Mouse (Mus musculus) gastrocnemius, postnatal 4 days (tissue): ENCODE results near the gene Asgr1. TPM values are rescaled to one million over a fixed set of nuclear protein-coding genes. Genes with fewer than 3 reads are reported as not detected.

ENCODE experiments used
- microRNA-seq: library from miRNA; unstranded; fragments of <30 nt; microRNA quantifications from one replicate; pipeline ENCODE4 v1.2.0, GENCODE M21; 2021
- total RNA-seq, 2 experiments: library from RNA; stranded (reverse); gene quantifications; 2 replicates each; pipeline ENCODE4 v1.2.3; 2021

The Asgr1 gene
- total RNA-seq, 2 experiments from 2014 or later = 0.62 TPM; not detected in 1

Small RNA genes within 50 kb of the gene (microRNA-seq; reads per million reads assigned to microRNA genes)
- gene Mir324 = 1,177 reads per million, percentile 77 among the genes with 10 or more reads in this experiment

Other genes starting within 250 kb of the Asgr1 start
- gene Tmem102, start 248.5 kb upstream of the Asgr1 start, total RNA-seq = not detected
- not detected for gene Gm39566, start 238.8 kb upstream of the Asgr1 start, total RNA-seq
- not detected for gene Spem2, start 235.6 kb upstream of the Asgr1 start, total RNA-seq
- gene Spem1, start 231.9 kb upstream of the Asgr1 start, total RNA-seq = under 1 TPM in 1 of 2 experiments, not detected in 1; 0.34 TPM
- gene Nlgn2, start 216.3 kb upstream of the Asgr1 start, total RNA-seq = 10 to 100 TPM; 22.3 to 23.2 TPM
- gene Tmem256, start 215.6 kb upstream of the Asgr1 start, total RNA-seq = 100 to 1,000 TPM in 1 of 2 experiments, 10 to 100 TPM in 1; 97.5 to 141 TPM
- gene Plscr3, start 207.7 kb upstream of the Asgr1 start, total RNA-seq = 10 to 100 TPM; 39.3 to 41.4 TPM
- gene Tnk1, start 195.4 kb upstream of the Asgr1 start, total RNA-seq = under 1 TPM in 1 of 2 experiments, not detected in 1; 0.13 TPM
- gene Tmem95, start 176.1 kb upstream of the Asgr1 start, total RNA-seq = not detected
- gene Kctd11, start 172.7 kb upstream of the Asgr1 start, total RNA-seq = 1 to 10 TPM; 3.5 to 4.7 TPM
- gene Acap1, start 158.5 kb upstream of the Asgr1 start, total RNA-seq = 1 to 10 TPM in 1 of 2 experiments, under 1 TPM in 1; 0.65 to 1.1 TPM
- 1 to 10 TPM; 3.2 to 4.1 TPM for gene 2810408A11Rik, start 153.1 kb upstream of the Asgr1 start, total RNA-seq
- 10 to 100 TPM; 32.3 to 36.9 TPM for gene Neurl4, start 153.0 kb upstream of the Asgr1 start, total RNA-seq
- gene Gps2, start 140.2 kb upstream of the Asgr1 start, total RNA-seq = 10 to 100 TPM; 35.9 to 44.5 TPM
- gene Eif5a, start 132.1 kb upstream of the Asgr1 start, total RNA-seq = 100 to 1,000 TPM; 565 to 571 TPM
- gene Ybx2, start 118.3 kb upstream of the Asgr1 start, total RNA-seq = 1 to 10 TPM; 5.1 to 6.4 TPM
- gene Slc2a4, start 105.9 kb upstream of the Asgr1 start, total RNA-seq = 100 to 1,000 TPM; 111 to 142 TPM
- gene Cldn7, start 89.3 kb upstream of the Asgr1 start, total RNA-seq = under 1 TPM in 1 of 2 experiments, not detected in 1; 0.34 TPM
- 100 to 1,000 TPM; 204 to 229 TPM for gene Ctdnep1, start 72.9 kb upstream of the Asgr1 start, total RNA-seq
- 10 to 100 TPM; 61.9 to 63.7 TPM for gene Elp5, start 71.6 kb upstream of the Asgr1 start, total RNA-seq
- 100 to 1,000 TPM; 234 to 246 TPM for gene Gabarap, start 62.9 kb upstream of the Asgr1 start, total RNA-seq
- 10 to 100 TPM; 31.5 to 34.7 TPM for gene Phf23, start 58.3 kb upstream of the Asgr1 start, total RNA-seq
- gene Dvl2, start 53.5 kb upstream of the Asgr1 start, total RNA-seq = 10 to 100 TPM; 19.1 to 22.8 TPM
- gene Acadvl, start 38.7 kb upstream of the Asgr1 start, total RNA-seq = 100 to 1,000 TPM; 233 to 241 TPM
- 10 to 100 TPM; 23.9 to 33.8 TPM for gene Dlg4, start 37.1 kb upstream of the Asgr1 start, total RNA-seq
- gene Asgr2, start 38.6 kb downstream of the Asgr1 start, total RNA-seq = under 1 TPM in 1 of 2 experiments, not detected in 1; 0.62 TPM
- gene Mgl2, start 76.2 kb downstream of the Asgr1 start, total RNA-seq = 1 to 10 TPM; 2.8 to 4.2 TPM
- 10 to 100 TPM in 1 of 2 experiments, 1 to 10 TPM in 1; 8.6 to 10.5 TPM for gene Clec10a, start 102.1 kb downstream of the Asgr1 start, total RNA-seq
- gene Slc16a11, start 158.7 kb downstream of the Asgr1 start, total RNA-seq = not detected
- gene Slc16a13, start 167.0 kb downstream of the Asgr1 start, total RNA-seq = 1 to 10 TPM; 2.6 to 3.2 TPM
- 10 to 100 TPM; 20.2 to 22.2 TPM for gene Bcl6b, start 175.7 kb downstream of the Asgr1 start, total RNA-seq
- gene 0610010K14Rik, start 183.8 kb downstream of the Asgr1 start, total RNA-seq = 10 to 100 TPM; 51.4 to 56.9 TPM
- gene Gm21988, start 185.7 kb downstream of the Asgr1 start, total RNA-seq = 1 to 10 TPM; 2.5 to 4.1 TPM
- gene Rnasek, start 185.8 kb downstream of the Asgr1 start, total RNA-seq = 100 to 1,000 TPM in 1 of 2 experiments, 10 to 100 TPM in 1; 83.0 to 103 TPM
- 1 to 10 TPM; 1.3 to 1.7 TPM for gene Alox12, start 201.3 kb downstream of the Asgr1 start, total RNA-seq